Mouse (Mus musculus): Measurements from ENCODE around the gene Mgst3. TPM values are rescaled to one million over a fixed set of nuclear protein-coding genes. Genes with fewer than 3 reads are reported as not detected.
"Not testable (repeated sequence)": the region's sequence is repeated elsewhere in the genome, so short reads cannot be mapped to it uniquely, and the experiment has no call there.

Mgst3 gene
- polyA plus RNA-seq, 1 experiment from 2014 or later, result 247 TPM

DNA sequence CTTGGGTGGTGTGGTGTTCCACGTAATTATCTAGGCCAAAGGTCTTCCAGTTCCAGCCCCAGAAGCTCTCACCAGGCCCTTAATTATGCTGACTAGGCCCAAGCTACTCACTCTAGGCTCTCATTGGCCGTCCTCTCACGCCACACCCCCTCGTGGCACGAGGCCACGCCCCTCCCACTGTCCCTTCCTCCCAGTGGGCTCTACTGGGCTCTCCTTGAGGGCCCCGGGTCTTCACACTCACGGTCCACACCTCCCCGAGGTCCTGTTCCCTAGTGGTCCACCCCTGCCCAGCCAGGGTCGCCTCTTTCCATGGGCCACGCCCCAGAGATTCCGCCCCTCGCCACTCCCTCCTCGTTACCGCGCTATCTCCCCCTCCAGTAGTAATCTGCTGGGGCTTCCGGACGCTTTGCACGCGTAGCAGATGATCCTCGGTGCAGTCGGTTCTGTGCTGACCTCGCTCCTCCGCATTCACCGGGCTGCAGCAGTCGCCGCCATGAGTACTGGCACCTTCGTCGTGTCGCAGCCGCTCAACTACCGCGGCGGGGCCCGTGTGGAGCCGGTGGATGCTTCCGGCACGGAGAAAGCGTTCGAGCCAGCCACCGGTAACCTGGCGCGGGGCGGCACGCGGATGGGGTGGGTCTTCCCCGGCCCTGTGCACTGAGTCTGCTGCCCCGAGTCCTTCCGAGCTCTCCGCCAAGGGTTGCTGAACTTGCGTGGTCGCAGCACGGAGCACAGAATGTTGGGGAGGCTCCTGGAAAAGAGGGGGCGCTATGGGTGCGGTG is 43.6 kb downstream of the Mgst3 start, which contains the start of gene Aldh9a1:
Aldh9a1 (plus strand) TSS at position 177 of the 782 bp plus-strand sequence.
- H3K4me3 ChIP-seq (replicated peaks), result peak within 1 kb of the TSS; percentile 75
- H3K27me3 ChIP-seq (replicated peaks), result no peaks in the 10 kb centered on the region
- H3K4me2 ChIP-seq (replicated peaks), result peak within 1 kb of the TSS; percentile 68
- peak within 1 kb of the TSS; percentile 61 for H3K9ac ChIP-seq
- under 1% methylated on average over 55 of the region's 55 CpGs for WGBS
- ATAC-seq, result peak; percentile 97
- H3K9me3 ChIP-seq, result no peaks in the 10 kb centered on the region
- H3K4me1 ChIP-seq (replicated peaks), result no peaks in the 10 kb centered on the region; the same call in 1 of the 2 replicates
- H3K36me3 ChIP-seq, result peaks cover 4% of the 10 kb centered on the region
- H3K27ac ChIP-seq, result peak within 1 kb of the TSS; percentile 89

- 56% methylated on average over 3 of the region's 3 CpGs for WGBS
- not testable (repeated sequence) for H3K9me3 ChIP-seq; H3K27ac ChIP-seq; H3K4me1 ChIP-seq (replicated peaks); H3K4me3 ChIP-seq (replicated peaks); H3K36me3 ChIP-seq; H3K27me3 ChIP-seq (replicated peaks); H3K9ac ChIP-seq; ATAC-seq
- H3K4me2 ChIP-seq (replicated peaks), result peak overlapping the region; percentile 68; the same call in 1 of the 2 replicates
These were observed 44.4 kb downstream of the Mgst3 start for GRCm38 (mm10) chr1:167349206-167349605.

- H3K9me3 ChIP-seq; H3K27me3 ChIP-seq (replicated peaks); H3K4me1 ChIP-seq (replicated peaks); H3K27ac ChIP-seq; ATAC-seq; H3K36me3 ChIP-seq; H3K9ac ChIP-seq; H3K4me2 ChIP-seq (replicated peaks); H3K4me3 ChIP-seq (replicated peaks): not testable (repeated sequence)
- 78% methylated on average over 10 of the region's 10 CpGs for WGBS
These were observed 47.6 kb downstream of the Mgst3 start for GRCm38 (mm10) chr1:167345994-167346520.

DNA sequence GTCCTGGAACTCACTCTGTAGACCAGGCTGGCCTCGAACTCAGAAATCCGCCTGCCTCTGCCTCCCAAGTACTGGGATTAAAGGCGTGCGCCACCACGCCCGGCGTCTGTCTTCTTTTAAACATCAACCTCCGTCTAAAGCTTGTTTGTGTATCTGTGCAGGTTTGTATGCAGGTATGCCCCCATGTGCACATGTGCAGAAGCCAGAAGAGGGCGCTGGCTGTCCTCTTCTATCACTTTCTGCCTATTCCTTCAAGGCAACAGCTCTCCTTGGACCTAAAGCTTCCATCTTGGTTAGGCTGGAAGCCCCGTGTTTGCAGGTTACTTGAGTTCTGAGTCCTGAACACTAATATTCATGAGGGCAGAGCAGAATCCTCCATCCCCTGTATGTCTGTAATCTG is 50.8 kb downstream of the Mgst3 start:
- H3K4me1 ChIP-seq (replicated peaks), result no peaks in the 10 kb centered on the region
- H3K27ac ChIP-seq, result no peak overlapping the region
- ATAC-seq, result no peak
- no peak overlapping the region for H3K4me2 ChIP-seq (replicated peaks)
- no peaks in the 10 kb centered on the region for H3K9me3 ChIP-seq
- H3K4me3 ChIP-seq (replicated peaks), result no peak overlapping the region
- 87% methylated on average over 10 of the region's 10 CpGs for WGBS
- no peaks in the 10 kb centered on the region for H3K36me3 ChIP-seq
- H3K27me3 ChIP-seq (replicated peaks), result no peaks in the 10 kb centered on the region
- no peak overlapping the region for H3K9ac ChIP-seq

DNA sequence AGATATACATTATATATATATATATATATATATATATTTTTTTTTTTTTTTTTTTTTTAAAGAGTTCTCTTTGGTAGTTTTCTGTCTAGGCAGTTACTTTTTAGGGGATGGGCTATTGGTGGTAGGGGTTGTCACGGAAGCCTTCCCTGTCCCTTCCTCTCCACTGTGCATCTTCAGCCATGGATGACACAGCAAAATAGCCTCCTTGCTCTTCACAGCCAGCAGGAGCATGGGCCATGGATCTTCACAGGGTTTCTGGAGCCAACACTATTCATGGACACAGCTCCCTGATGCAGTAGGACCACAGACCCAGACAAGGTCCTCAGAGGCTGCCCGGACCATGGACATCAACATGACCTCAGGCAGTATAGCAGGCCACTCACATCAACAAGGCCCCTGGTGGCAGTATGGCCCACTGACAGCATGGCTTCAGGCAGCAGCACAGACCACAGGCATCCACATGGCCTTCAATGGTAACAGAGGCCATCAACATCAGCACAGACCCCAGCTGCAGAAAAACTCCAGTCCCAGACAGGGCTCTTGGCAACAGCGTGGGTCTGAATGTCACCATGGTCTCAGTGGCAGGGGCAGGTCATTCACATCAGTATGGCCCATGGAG is 52.6 kb downstream of the Mgst3 start:
- no peaks in the 10 kb centered on the region for H3K4me1 ChIP-seq (replicated peaks)
- H3K4me3 ChIP-seq (replicated peaks), result no peak overlapping the region
- no peaks in the 10 kb centered on the region for H3K36me3 ChIP-seq
- no peak overlapping the region for H3K9ac ChIP-seq
- H3K4me2 ChIP-seq (replicated peaks), result no peak overlapping the region
- ATAC-seq, result no peak
- WGBS, result 95% methylated on average over 3 of the region's 3 CpGs
- H3K27me3 ChIP-seq (replicated peaks), result no peaks in the 10 kb centered on the region
- no peak overlapping the region for H3K27ac ChIP-seq
- H3K9me3 ChIP-seq, result no peaks in the 10 kb centered on the region

- ATAC-seq, result peak; percentile 75
- WGBS, result 2% methylated on average over 47 of the region's 47 CpGs
- H3K4me1 ChIP-seq (replicated peaks), result no peaks in the 10 kb centered on the region
- H3K27me3 ChIP-seq (replicated peaks), result no peaks in the 10 kb centered on the region
- peak overlapping the region; percentile 44 for H3K9ac ChIP-seq
- no peak overlapping the region for H3K27ac ChIP-seq
- H3K36me3 ChIP-seq, result no peaks in the 10 kb centered on the region
- peak overlapping the region; percentile 43 for H3K4me3 ChIP-seq (replicated peaks)
- H3K9me3 ChIP-seq, result no peaks in the 10 kb centered on the region
- peak overlapping the region; percentile 92 for H3K4me2 ChIP-seq (replicated peaks)
These were observed 53.4 kb downstream of the Mgst3 start for GRCm38 (mm10) chr1:167340111-167340787.

- Histone ChIP-seq H3K4me1 (replicated peaks) (no peaks in the 10 kb centered on the region), H3K27ac (no peak overlapping the region), H3K36me3 (no peaks in the 10 kb centered on the region), H3K4me3 (replicated peaks) (no peak overlapping the region), H3K27me3 (replicated peaks) (no peaks in the 10 kb centered on the region), H3K9me3 (no peaks in the 10 kb centered on the region), H3K9ac (no peak overlapping the region), H3K4me2 (replicated peaks) (no peak overlapping the region)
- WGBS, result 78% methylated on average over 8 of the region's 9 CpGs
- ATAC-seq, result no peak
These were observed 54.4 kb downstream of the Mgst3 start for GRCm38 (mm10) chr1:167339177-167339781.

- peak; percentile 77 for ATAC-seq
These were observed 56.1 kb downstream of the Mgst3 start for GRCm38 (mm10) chr1:167337463-167338095.

GRCm38 (mm10) chr1:167336398-167336797 is 57.2 kb downstream of the Mgst3 start:
- no peak overlapping the region for H3K27ac ChIP-seq
- no peak for ATAC-seq
- no peaks in the 10 kb centered on the region for H3K4me1 ChIP-seq (replicated peaks)
- no peaks in the 10 kb centered on the region for H3K36me3 ChIP-seq
- H3K9me3 ChIP-seq, result no peaks in the 10 kb centered on the region
- 85% methylated on average over 3 of the region's 3 CpGs for WGBS
- no peak overlapping the region for H3K9ac ChIP-seq
- no peak overlapping the region for H3K4me2 ChIP-seq (replicated peaks)
- no peaks in the 10 kb centered on the region for H3K27me3 ChIP-seq (replicated peaks)
- no peak overlapping the region for H3K4me3 ChIP-seq (replicated peaks)

More at GRCm38 (mm10) chr1:167337463-167338095, 56.1 kb downstream of the Mgst3 start:
- H3K9ac ChIP-seq, result no peak overlapping the region
- H3K27me3 ChIP-seq (replicated peaks), result no peaks in the 10 kb centered on the region
- no peak overlapping the region for H3K4me2 ChIP-seq (replicated peaks)
- H3K4me3 ChIP-seq (replicated peaks), result no peak overlapping the region
- 20% methylated on average over 12 of the region's 12 CpGs for WGBS
- no peaks in the 10 kb centered on the region for H3K36me3 ChIP-seq
- H3K4me1 ChIP-seq (replicated peaks), result no peaks in the 10 kb centered on the region
- H3K9me3 ChIP-seq, result no peaks in the 10 kb centered on the region
- no peak overlapping the region for H3K27ac ChIP-seq

- H3K9me3 ChIP-seq, result no peaks in the 10 kb centered on the region
These were observed 62.5 kb downstream of the Mgst3 start for GRCm38 (mm10) chr1:167331106-167331505.

GRCm38 (mm10) chr1:167328776-167329175 is 64.9 kb downstream of the Mgst3 start:
- Histone ChIP-seq H3K9ac (no peak overlapping the region), H3K9me3 (no peaks in the 10 kb centered on the region), H3K36me3 (peaks cover 20% of the 10 kb centered on the region), H3K27me3 (replicated peaks) (no peaks in the 10 kb centered on the region), H3K4me1 (replicated peaks) (no peaks in the 10 kb centered on the region), H3K4me2 (replicated peaks) (no peak overlapping the region), H3K4me3 (replicated peaks) (no peak overlapping the region), H3K27ac (no peak overlapping the region)
- WGBS, result 93% methylated on average over 6 of the region's 6 CpGs
- no peak for ATAC-seq

More at GRCm38 (mm10) chr1:167331106-167331505, 62.5 kb downstream of the Mgst3 start:
- ATAC-seq, result no peak
- 85% methylated on average over 8 of the region's 8 CpGs for WGBS
- Histone ChIP-seq H3K27me3 (replicated peaks) (no peaks in the 10 kb centered on the region), H3K4me1 (replicated peaks) (no peaks in the 10 kb centered on the region), H3K4me3 (replicated peaks) (no peak overlapping the region), H3K9ac (no peak overlapping the region), H3K4me2 (replicated peaks) (no peak overlapping the region), H3K36me3 (peaks cover 16% of the 10 kb centered on the region), H3K27ac (no peak overlapping the region)

Measured in intestine, embryonic 15.5 days (tissue).